Mouse (Mus musculus) neutrophil, adult 5-6 weeks (primary cell): ENCODE measurements around the gene Rab7b. TPM values are rescaled to one million over a fixed set of nuclear protein-coding genes. Genes with fewer than 3 reads are reported as not detected.

ENCODE experiments used
- ATAC-seq: fragments of 151-379, 151-347 bp; 2 replicates; pipeline ENCODE4 v1.8.0; 2017; ENCODE audit warnings: mild to moderate bottlenecking, moderate TSS enrichment; ENCODE audit not compliant: insufficient number of reproducible peaks, poor library complexity, low FRiP score, severe bottlenecking; ENCODE audit errors: extremely low read depth
- total RNA-seq: library from RNA; stranded (forward); fragments of 200-1000 nt; gene quantifications from 2 replicates; pipeline ENCODE4 v1.2.3, GENCODE M21; 2017

The Rab7b gene
- total RNA-seq, 1 experiment from 2014 or later, result 1.0 TPM

- no peak for ATAC-seq
Observed at GRCm38 (mm10) chr1:131730639-131731437, 42.3 kb downstream of the Rab7b start.

GRCm38 (mm10) chr1:131733474-131734180, 45.1 kb downstream of the Rab7b start:
- no peak for ATAC-seq

GRCm38 (mm10) chr1:131734657-131735273, 46.3 kb downstream of the Rab7b start:
- ATAC-seq, result no peak

- ATAC-seq, result no peak
Observed at GRCm38 (mm10) chr1:131736494-131736893, 48.0 kb downstream of the Rab7b start.

- ATAC-seq, result no peak
Observed at GRCm38 (mm10) chr1:131737269-131737668, 48.8 kb downstream of the Rab7b start.

- ATAC-seq, result no peak
Observed at GRCm38 (mm10) chr1:131738760-131739159, 50.3 kb downstream of the Rab7b start.

GRCm38 (mm10) chr1:131739481-131740160, 51.1 kb downstream of the Rab7b start:
- ATAC-seq, result no peak

- no peak for ATAC-seq
Observed at GRCm38 (mm10) chr1:131743868-131744464, 55.5 kb downstream of the Rab7b start, which contains the start of gene Slc26a9. TSS of gene Slc26a9 (plus strand) at chr1:131744022.

GRCm38 (mm10) chr1:131745391-131745790, 56.9 kb downstream of the Rab7b start:
- ATAC-seq, result no peak

- no peak for ATAC-seq
Observed at GRCm38 (mm10) chr1:131747761-131748160, 59.3 kb downstream of the Rab7b start.

- ATAC-seq, result no peak
Observed at GRCm38 (mm10) chr1:131748636-131749035, 60.1 kb downstream of the Rab7b start.

- ATAC-seq, result no peak
Observed at GRCm38 (mm10) chr1:131749706-131750545, 61.4 kb downstream of the Rab7b start.

GRCm38 (mm10) chr1:131751181-131751890, 62.8 kb downstream of the Rab7b start:
- ATAC-seq, result no peak

GRCm38 (mm10) chr1:131751891-131752311, 63.4 kb downstream of the Rab7b start:
- no peak for ATAC-seq

- no peak for ATAC-seq
Observed at GRCm38 (mm10) chr1:131754212-131754829, 65.8 kb downstream of the Rab7b start.

- no peak for ATAC-seq
Observed at GRCm38 (mm10) chr1:131754916-131755315, 66.4 kb downstream of the Rab7b start.

- no peak for ATAC-seq
Observed at GRCm38 (mm10) chr1:131757211-131757610, 68.7 kb downstream of the Rab7b start.
